Mouse (Mus musculus) frontal cortex, adult (tissue): ENCODE data around the gene Ccdc92b.
A peak's percentile ranks its signal among the peaks of the same experiment; 100 is the strongest.
"Not testable (repeated sequence)": the region's sequence is repeated elsewhere in the genome, so short reads cannot be mapped to it uniquely, and the experiment has no call there.

Source experiments
- ATAC-seq: cut with Nextera tagmentation; 2 replicates; pipeline ENCODE4 v1.9.2; 2017; ENCODE audit warnings: mild to moderate bottlenecking, moderate library complexity, mixed read lengths; ENCODE audit not compliant: low TSS enrichment

Gene Ccdc92b

DNA sequence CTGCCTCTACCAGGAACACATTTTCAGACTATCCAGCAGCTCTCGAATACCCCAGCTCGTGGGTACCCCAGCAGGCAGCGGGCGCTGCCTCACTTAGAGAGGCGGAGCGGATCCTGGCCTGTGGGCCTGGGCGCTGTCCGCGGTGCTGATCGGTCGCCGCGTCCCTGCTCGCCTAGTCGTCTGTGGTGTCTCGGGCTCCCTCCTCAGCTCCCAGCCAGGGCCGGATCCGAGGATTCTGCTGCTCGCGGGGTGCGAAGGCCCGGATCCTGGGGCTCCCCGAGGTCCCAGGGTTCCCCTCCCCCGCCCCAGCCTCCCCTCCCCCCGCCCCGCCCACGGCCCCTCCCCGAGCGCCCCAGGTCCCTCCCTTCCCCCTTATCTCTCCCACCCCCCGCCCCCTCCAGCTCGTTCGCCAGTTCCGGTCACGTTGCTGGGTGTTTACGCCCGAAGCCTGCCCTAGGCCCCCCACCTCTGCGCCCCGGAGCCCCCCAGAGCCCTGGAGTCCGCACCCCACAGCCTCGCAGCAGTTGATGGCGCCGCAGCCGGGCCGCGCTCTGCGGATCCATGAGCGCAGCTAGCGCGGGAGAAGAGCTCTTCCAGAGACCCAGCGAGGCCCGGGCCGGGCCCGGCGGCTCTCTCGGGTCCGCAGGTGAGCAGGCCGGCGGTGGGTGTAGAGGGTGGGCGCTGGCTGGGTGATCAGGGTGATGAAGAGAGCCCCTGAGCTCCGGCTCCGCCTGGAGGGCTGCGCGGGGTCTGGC, at the start of gene Ccdc92b:
Gene Ccdc92b (plus strand): TSS at position 405 of the 755 bp plus-strand sequence.
- ATAC-seq: peak; percentile 70

DNA sequence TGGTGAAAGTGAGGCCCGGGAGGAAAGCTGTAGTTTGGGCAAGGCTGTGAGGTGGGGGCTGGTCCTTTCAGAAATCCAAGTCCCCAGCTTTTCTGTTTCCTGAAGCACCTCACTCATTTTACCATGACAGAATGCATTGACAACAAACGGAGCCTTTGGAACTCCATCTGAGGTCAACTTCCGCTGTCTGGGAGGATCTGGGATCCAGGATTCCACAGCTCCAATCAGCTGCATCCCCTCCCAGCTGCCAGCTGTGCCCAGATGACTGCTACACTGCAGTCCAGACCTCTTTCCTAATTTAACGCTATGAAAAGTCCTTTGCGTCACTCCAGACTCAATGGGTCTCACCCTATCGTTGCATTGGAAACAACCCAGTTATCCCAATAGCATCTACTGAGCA, 49.7 kb upstream of the Ccdc92b start:
- ATAC-seq: no peak

GRCm38 (mm10) chr11:74572459-74573061, 46.8 kb upstream of the Ccdc92b start:
- no peak for ATAC-seq

GRCm38 (mm10) chr11:74574768-74575434, 44.5 kb upstream of the Ccdc92b start:
- ATAC-seq: no peak

- peak; percentile 61 for ATAC-seq
Observed at GRCm38 (mm10) chr11:74575940-74576339, 43.5 kb upstream of the Ccdc92b start.

GRCm38 (mm10) chr11:74577068-74577467, 42.3 kb upstream of the Ccdc92b start:
- no peak for ATAC-seq

- ATAC-seq: not testable (repeated sequence)
Observed at GRCm38 (mm10) chr11:74581333-74581732, 38.1 kb upstream of the Ccdc92b start.

GRCm38 (mm10) chr11:74582464-74582863, 36.9 kb upstream of the Ccdc92b start:
- ATAC-seq: no peak; the same call in 1 of the 2 replicates

DNA sequence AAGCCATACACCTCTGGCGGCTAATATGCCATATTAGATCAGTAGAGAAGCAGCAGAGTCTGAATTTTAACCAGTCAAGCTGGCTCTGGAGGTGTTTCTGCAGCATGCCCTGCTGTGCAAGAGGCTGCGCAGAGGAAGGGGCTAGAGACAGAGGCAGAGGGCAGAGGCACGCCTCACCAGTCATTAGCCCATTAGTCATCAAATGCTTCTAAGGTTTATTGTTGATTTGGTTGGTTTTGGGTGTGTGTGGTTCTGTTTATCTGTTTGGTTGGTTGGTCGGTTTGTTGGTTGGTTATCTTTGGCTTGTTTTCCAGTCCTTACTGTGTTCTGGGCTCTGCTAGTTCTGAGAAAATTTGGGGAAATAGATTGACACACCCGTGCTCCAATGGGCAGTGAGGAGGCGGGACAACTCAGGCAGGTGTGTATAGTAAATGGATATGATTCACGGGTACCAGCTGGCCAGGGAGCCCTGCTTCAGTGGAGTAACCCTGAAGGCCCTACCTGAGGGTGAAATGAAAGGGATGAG, 35.5 kb upstream of the Ccdc92b start:
- ATAC-seq: no peak

GRCm38 (mm10) chr11:74584946-74585723, 34.3 kb upstream of the Ccdc92b start:
- ATAC-seq: no peak

DNA sequence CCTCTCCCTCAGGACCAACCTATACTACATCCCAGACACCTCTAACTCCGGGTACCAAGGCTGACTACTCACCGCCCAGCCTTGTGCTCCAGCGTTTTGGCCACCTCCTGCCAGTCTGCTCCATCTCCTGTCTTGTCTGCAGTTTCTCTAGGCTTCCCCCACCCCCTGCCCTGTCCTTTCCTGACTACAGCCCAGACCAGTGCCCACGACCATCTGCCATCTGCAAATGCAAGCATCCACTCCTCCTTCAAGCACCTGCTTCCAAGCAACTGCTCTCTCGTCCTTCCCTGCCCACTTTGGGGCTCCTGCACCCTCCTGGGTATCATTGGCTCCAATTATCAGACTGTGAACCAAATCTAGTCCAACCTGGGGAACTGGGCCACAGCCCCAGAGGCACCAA, 33.0 kb upstream of the Ccdc92b start:
- ATAC-seq: peak; percentile 9; the same call in 1 of the 2 replicates

DNA sequence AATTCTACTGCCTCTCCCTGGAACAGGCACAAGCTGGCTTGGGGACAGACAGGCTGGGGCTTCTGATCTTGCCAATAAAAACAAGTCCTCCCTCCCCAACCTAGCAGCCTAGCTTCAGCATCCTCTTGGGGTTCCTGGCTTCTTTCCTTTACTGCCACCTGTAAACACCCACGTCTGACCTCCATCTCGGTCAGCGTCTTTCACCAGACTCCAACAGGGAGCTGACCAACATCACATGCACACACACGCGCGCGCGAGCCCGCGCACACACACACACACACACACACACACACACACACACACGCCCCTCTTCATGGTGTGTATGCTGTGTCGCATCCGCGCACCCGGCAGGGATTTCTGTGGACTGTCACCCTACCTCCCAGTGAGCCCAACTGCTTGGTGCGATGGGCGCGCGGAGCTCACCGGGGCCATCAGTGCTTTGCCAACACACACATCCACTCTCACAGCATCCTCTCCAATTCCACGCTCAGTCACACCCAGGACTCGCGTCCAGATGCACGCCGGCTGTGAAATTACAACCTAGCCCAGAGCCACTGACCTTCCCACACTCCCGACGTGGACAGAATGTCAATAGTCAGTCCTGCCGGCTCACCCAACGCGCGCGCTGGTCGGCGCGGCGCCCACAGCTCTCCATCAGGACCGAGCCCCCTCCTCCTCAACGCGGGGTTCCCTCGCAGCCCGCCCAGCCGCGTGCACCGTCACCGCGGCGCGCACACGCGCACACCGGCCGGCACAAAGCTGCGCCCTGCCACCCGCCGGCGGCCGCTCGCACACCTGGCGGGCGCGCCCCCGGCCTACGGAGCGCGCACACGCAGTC, 29.8 kb upstream of the Ccdc92b start:
- ATAC-seq: peak; percentile 64

GRCm38 (mm10) chr11:74590239-74590596, 29.2 kb upstream of the Ccdc92b start:
- no peak for ATAC-seq

DNA sequence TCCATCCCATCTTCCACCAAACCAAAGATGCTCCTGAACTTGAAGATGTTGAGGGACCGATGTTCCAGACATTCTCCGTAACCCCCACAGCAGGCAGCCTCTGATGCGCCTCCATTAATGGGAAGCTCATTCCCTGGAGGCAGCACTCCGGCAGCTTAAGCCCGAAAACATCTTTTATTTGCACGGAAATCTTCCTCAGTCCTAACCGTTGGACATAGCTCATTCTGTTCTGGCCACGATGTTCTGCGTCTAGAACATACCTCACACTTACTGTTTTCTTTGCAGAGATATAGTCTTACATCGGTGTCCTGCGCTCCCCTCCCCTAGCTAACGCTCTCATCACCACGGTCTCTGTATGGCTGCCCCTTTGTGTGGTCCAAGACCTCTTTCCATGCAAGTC, 28.7 kb upstream of the Ccdc92b start:
- no peak for ATAC-seq

DNA sequence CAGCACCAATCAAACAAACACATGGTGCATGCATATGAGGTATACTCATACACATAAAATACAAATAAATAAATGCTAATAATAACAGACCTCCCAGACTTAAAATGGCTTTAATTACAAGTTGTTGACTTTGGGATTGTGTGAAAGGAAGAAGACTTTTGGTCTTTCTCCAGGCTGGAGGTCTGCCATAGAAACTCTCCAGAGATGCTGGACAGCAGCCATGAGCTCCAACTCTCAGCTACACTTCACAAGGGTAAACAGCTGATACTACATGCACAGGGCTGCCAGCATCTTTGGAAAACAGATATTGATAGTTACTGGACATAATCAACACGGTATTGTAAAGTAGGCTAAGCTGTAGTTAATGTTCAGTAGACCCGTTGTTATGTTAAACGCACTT, 27.2 kb upstream of the Ccdc92b start:
- no peak for ATAC-seq

- ATAC-seq: no peak
Observed at GRCm38 (mm10) chr11:74597283-74597989, 22.0 kb upstream of the Ccdc92b start.

- no peak for ATAC-seq
Observed at GRCm38 (mm10) chr11:74597990-74598337, 21.4 kb upstream of the Ccdc92b start.

DNA sequence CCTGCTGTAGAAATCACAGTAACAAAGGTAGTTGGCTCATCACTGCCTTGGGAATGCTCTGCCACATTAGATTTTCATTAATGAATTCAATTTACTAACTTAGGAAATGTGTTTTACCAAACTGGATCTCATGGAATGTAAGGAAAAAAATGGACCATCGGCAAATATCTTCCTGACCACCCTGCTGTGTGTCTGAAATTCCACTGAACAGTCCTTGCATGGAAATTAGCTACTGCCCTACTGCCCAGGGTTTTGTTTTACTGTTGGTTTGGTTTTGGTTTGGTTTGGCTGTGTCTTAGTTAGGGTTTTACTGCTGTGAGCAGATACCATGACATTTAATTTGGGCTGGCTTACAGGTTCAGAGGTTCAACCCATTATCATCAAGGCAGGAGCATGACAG, 17.1 kb upstream of the Ccdc92b start:
- no peak for ATAC-seq

DNA sequence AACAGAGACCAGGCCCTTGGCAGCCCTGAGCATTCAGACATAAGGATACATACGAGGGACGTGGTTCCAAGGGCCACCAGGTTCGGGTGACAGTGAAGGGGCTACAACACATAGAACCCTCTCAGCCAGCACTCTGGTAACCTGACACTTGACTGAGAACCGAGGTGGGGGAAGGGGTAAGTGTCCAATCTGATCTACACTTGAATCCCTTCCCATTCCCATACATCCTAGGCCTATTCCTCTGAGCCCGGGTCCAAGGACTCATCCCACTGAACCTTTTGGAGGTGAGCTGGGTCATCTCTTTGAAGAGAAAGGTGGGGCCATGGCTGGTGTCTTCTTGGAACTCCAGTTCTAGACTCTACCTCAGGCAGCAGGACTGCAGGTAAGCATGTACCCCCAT, 9.3 kb upstream of the Ccdc92b start:
- ATAC-seq: no peak

DNA sequence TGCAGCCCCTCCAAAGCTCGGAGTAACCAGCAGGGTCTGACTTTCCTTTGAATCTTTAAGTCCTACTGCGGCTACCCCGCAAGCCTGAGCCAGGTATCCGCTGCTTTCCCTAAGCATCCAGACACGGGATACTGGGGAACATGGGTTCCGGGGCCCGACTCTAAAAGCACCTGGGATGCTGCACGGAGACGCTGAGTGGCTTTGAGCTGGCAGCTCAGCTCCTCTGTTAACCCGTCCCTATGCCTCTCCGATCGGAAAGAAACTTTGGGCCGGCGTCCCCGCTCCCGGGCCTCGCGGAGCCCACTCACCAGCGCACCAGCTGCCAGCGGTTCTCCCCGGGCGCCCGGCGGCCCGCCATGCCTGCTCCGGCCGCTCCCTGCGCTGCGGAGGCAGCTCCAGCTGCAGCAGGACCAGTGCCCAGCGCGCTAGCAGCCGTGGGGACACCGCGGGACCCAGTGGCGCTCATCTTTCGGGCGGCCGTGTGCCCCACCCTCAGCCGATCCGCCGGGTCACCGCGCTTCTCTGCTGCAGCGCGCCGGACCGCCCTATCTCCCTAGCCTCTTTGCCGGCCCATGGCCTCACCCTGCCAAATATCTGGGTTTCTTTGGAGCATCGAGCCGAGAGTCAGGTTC, 8.7 kb upstream of the Ccdc92b start, which contains the start of gene Rap1gap2:
Gene Rap1gap2 (minus strand): TSS at position 371 of the 632 bp plus-strand sequence.
- ATAC-seq: peak; percentile 64
